Mouse (Mus musculus) heart, embryonic 15.5 days (tissue): ENCODE results near the gene Cox5b. TPM values are rescaled to one million over a fixed set of nuclear protein-coding genes. Genes with fewer than 3 reads are reported as not detected.

Source experiments
- ATAC-seq: fragments of 200-750 bp; cut with Nextera tagmentation; replicated peaks from 2 replicates; pipeline ENCODE4 v1.8.0; 2017; ENCODE audit warnings: low read depth, moderate TSS enrichment; ENCODE audit not compliant: insufficient number of reproducible peaks, insufficient read depth, low FRiP score
- H3K27ac ChIP-seq: fragments of 300-500 bp; sonication (generic); 2 replicates; pipeline ENCODE4 v1.5.1; 2015; ENCODE audit warnings: mild to moderate bottlenecking, inconsistent platforms
- H3K27me3 ChIP-seq: fragments of 300-500 bp; sonication (generic); 2 replicates; pipeline ENCODE4 v1.6.1; 2015; ENCODE audit warnings: inconsistent platforms
- H3K36me3 ChIP-seq: fragments of 300-500 bp; sonication (generic); 2 replicates; pipeline ENCODE4 v1.6.1; 2015; ENCODE audit warnings: mild to moderate bottlenecking, inconsistent platforms
- H3K4me1 ChIP-seq: fragments of 300-500 bp; sonication (generic); replicated peaks from 2 replicates; pipeline ENCODE4 v1.6.1; 2015; ENCODE audit warnings: inconsistent platforms
- H3K4me2 ChIP-seq: fragments of 300-500 bp; sonication (generic); 2 replicates; pipeline ENCODE4 v1.6.1; 2015; ENCODE audit warnings: inconsistent platforms, mild to moderate bottlenecking, moderate library complexity
- H3K4me3 ChIP-seq: fragments of 300-500 bp; sonication (generic); 2 replicates; pipeline ENCODE4 v1.5.1; 2015; ENCODE audit warnings: mild to moderate bottlenecking, inconsistent platforms
- H3K9ac ChIP-seq: fragments of 300-500 bp; sonication (generic); 2 replicates; pipeline ENCODE4 v1.6.1; 2015; ENCODE audit warnings: mild to moderate bottlenecking, inconsistent platforms
- H3K9me3 ChIP-seq: fragments of 300-500 bp; sonication (generic); replicated peaks from 2 replicates; pipeline ENCODE4 v1.6.1; 2016; ENCODE audit warnings: inconsistent platforms
- WGBS: fragments of 180-500 bp; shearing (Covaris S2); methylation state at CpG from one replicate; pipeline ENCODE4 v1.1.7; 2015; ENCODE audit warnings: mixed read lengths; 5-methylcytosine and 5-hydroxymethylcytosine counted together
- microRNA-seq: library from miRNA; unstranded; fragments of <30 nt; microRNA quantifications from one replicate; pipeline ENCODE4, GENCODE M21; 2016
- polyA plus RNA-seq: library from polyadenylated mRNA; unstranded; fragments of >200 nt; fragmentation: Nextera tagmentation; extraction: Ambion mirVana; gene quantifications from 2 replicates; pipeline ENCODE4 v1.2.1, GENCODE M21; 2015

Cox5b gene
- polyA plus RNA-seq, 1 experiment from 2014 or later: 1,401 TPM

GRCm38 (mm10) chr1:36718786-36719185 is 27.5 kb downstream of the Cox5b start:
- ATAC-seq: no peak
- no peaks in the 10 kb centered on the region for H3K9me3 ChIP-seq
- H3K4me3 ChIP-seq: no peak overlapping the region
- H3K9ac ChIP-seq: no peak overlapping the region
- no peak overlapping the region for H3K4me2 ChIP-seq
- WGBS: 69% methylated on average over 1 of the region's 1 CpGs
- no peaks in the 10 kb centered on the region for H3K4me1 ChIP-seq
- no peak overlapping the region for H3K27ac ChIP-seq
- H3K36me3 ChIP-seq: no peaks in the 10 kb centered on the region
- H3K27me3 ChIP-seq: no peaks in the 10 kb centered on the region

GRCm38 (mm10) chr1:36723146-36724056 is 32.2 kb downstream of the Cox5b start:
- H3K4me3 ChIP-seq: no peak overlapping the region
- no peaks in the 10 kb centered on the region for H3K4me1 ChIP-seq
- H3K4me2 ChIP-seq: no peak overlapping the region
- no peak overlapping the region for H3K27ac ChIP-seq
- H3K36me3 ChIP-seq: no peaks in the 10 kb centered on the region
- no peak for ATAC-seq
- H3K27me3 ChIP-seq: no peaks in the 10 kb centered on the region
- no peak overlapping the region for H3K9ac ChIP-seq
- H3K9me3 ChIP-seq: no peaks in the 10 kb centered on the region
- 65% methylated on average over 16 of the region's 16 CpGs for WGBS

GRCm38 (mm10) chr1:36724057-36724431 is 32.8 kb downstream of the Cox5b start:
- no peaks in the 10 kb centered on the region for H3K4me1 ChIP-seq
- WGBS: 72% methylated on average over 4 of the region's 4 CpGs
- H3K9me3 ChIP-seq: no peaks in the 10 kb centered on the region
- H3K27me3 ChIP-seq: no peaks in the 10 kb centered on the region
- H3K4me3 ChIP-seq: no peak overlapping the region
- H3K4me2 ChIP-seq: no peak overlapping the region
- H3K9ac ChIP-seq: no peak overlapping the region
- no peak for ATAC-seq
- no peaks in the 10 kb centered on the region for H3K36me3 ChIP-seq
- no peak overlapping the region for H3K27ac ChIP-seq

GRCm38 (mm10) chr1:36737300-36737699 is 46.1 kb downstream of the Cox5b start:
- H3K4me3 ChIP-seq: no peak overlapping the region
- no peak overlapping the region for H3K9ac ChIP-seq
- H3K36me3 ChIP-seq: no peaks in the 10 kb centered on the region
- H3K9me3 ChIP-seq: no peaks in the 10 kb centered on the region
- H3K27me3 ChIP-seq: peaks cover 3% of the 10 kb centered on the region; the same call in 1 of the 2 replicates
- 0 out of 2 replicates have a peak, but pooled peaks have one; percentile 47 for ATAC-seq
- H3K27ac ChIP-seq: no peak overlapping the region
- 11% methylated on average over 4 of the region's 4 CpGs for WGBS
- no peak overlapping the region for H3K4me2 ChIP-seq
- no peaks in the 10 kb centered on the region for H3K4me1 ChIP-seq

- no peak for ATAC-seq
- 62% methylated on average over 5 of the region's 5 CpGs for WGBS
- Histone ChIP-seq H3K4me3 (no peak overlapping the region), H3K27me3 (peaks cover 6% of the 10 kb centered on the region), H3K9ac (no peak overlapping the region), H3K9me3 (no peaks in the 10 kb centered on the region), H3K4me1 (peaks cover under 1% of the 10 kb centered on the region; the same call in 1 of the 2 replicates), H3K27ac (no peak overlapping the region), H3K4me2 (no peak overlapping the region), H3K36me3 (no peaks in the 10 kb centered on the region)
Measured at GRCm38 (mm10) chr1:36739231-36739630, 48.0 kb downstream of the Cox5b start.

GRCm38 (mm10) chr1:36743046-36743445 is 51.8 kb downstream of the Cox5b start:
- no peak for ATAC-seq
- 61% methylated on average over 9 of the region's 9 CpGs for WGBS
- peaks cover 7% of the 10 kb centered on the region; the same call in 1 of the 2 replicates for H3K4me1 ChIP-seq

More at GRCm38 (mm10) chr1:36743046-36743445, 51.8 kb downstream of the Cox5b start:
- Histone ChIP-seq H3K9ac (no peak overlapping the region), H3K27me3 (peaks cover 16% of the 10 kb centered on the region), H3K27ac (no peak overlapping the region), H3K4me2 (no peak overlapping the region), H3K36me3 (no peaks in the 10 kb centered on the region), H3K4me3 (no peak overlapping the region), H3K9me3 (no peaks in the 10 kb centered on the region)

Small RNAs within 50 kb of the gene (microRNA-seq; reads per million reads assigned to microRNA genes)
- gene Gm24133: not detected

Other genes starting within 250 kb of the Cox5b start
- 41.5 and 48.2 TPM in 2 replicates for gene Lman2l, start 246.2 kb upstream of the Cox5b start, polyA plus RNA-seq
- gene Cnnm4, start 219.8 kb upstream of the Cox5b start, polyA plus RNA-seq: 5.4 and 6.9 TPM in 2 replicates
- 2.4 and 3.5 TPM in 2 replicates for gene Cnnm3, start 179.6 kb upstream of the Cox5b start, polyA plus RNA-seq
- 25.3 and 26.7 TPM in 2 replicates for gene Ankrd23, start 154.6 kb upstream of the Cox5b start, polyA plus RNA-seq
- 0.22 TPM in 1 of 2 replicates, not detected in the other for gene Gm42417, start 152.0 kb upstream of the Cox5b start, polyA plus RNA-seq
- 27.3 and 30.4 TPM in 2 replicates for gene Ankrd39, start 144.0 kb upstream of the Cox5b start, polyA plus RNA-seq
- 7.9 and 10.9 TPM in 2 replicates for gene Sema4c, start 133.1 kb upstream of the Cox5b start, polyA plus RNA-seq
- gene Fam178b, start 8.3 kb upstream of the Cox5b start, polyA plus RNA-seq: 0.68 and 1.5 TPM in 2 replicates
- 0.18 and 0.24 TPM in 2 replicates for gene 4933424G06Rik, start 18.7 kb downstream of the Cox5b start, polyA plus RNA-seq
- 73.4 and 88.4 TPM in 2 replicates for gene Actr1b, start 23.0 kb downstream of the Cox5b start, polyA plus RNA-seq
- gene Zap70, start 70.3 kb downstream of the Cox5b start, polyA plus RNA-seq: 0.47 and 2.9 TPM in 2 replicates